In genomic region chr3:129214146-129214665, GRCm38 (mm10) we compare ENCODE assay signal across 8 mouse cellular contexts. TPM values are rescaled to one million over a fixed set of nuclear protein-coding genes. Genes with fewer than 3 reads are reported as not detected.
DNase-seq lines count a peak whose midpoint lies in the region; ATAC-seq lines count a peak whose summit lies in the region.

No protein-coding gene starts in this region.

- no peak overlapping the region for H3K27ac ChIP-seq in forebrain, embryonic 13.5 days
- no peak overlapping the region for H3K27ac ChIP-seq in limb, embryonic 13.5 days

- peak overlapping the region; percentile 89 for H3K4me2 ChIP-seq in forebrain, embryonic 13.5 days
- peak overlapping the region; percentile 92 for H3K4me2 ChIP-seq in limb, embryonic 13.5 days (replicated peaks)

- H3K27me3 ChIP-seq in forebrain, embryonic 13.5 days, result peaks cover 98% of the 10 kb centered on the region
- peaks cover 93% of the 10 kb centered on the region for H3K27me3 ChIP-seq in limb, embryonic 13.5 days

- WGBS in forebrain, embryonic 13.5 days, result 1% methylated on average over 34 of the region's 34 CpGs
- 0% methylated on average over 33 of the region's 34 CpGs for WGBS in limb, embryonic 13.5 days

- no peaks in the 10 kb centered on the region for H3K9me3 ChIP-seq in forebrain, embryonic 13.5 days (replicated peaks)
- no peaks in the 10 kb centered on the region for H3K9me3 ChIP-seq in limb, embryonic 13.5 days

- H3K4me3 ChIP-seq in forebrain, embryonic 13.5 days, result peak overlapping the region; percentile 51
- peak overlapping the region; percentile 56 for H3K4me3 ChIP-seq in limb, embryonic 13.5 days

- peak; percentile 26 for ATAC-seq in CD4-positive, CD25-positive, alpha-beta regulatory T cell, adult 4 months
- peak; percentile 8 for ATAC-seq in forebrain, embryonic 13.5 days
- ATAC-seq in limb, embryonic 13.5 days (ENCODE audit: low FRiP score, low read depth), result no peak
- no peak for ATAC-seq in megakaryocyte-erythroid progenitor cell, adult 5-6 weeks (replicated peaks; ENCODE audit: low FRiP score, low TSS enrichment, poor library complexity, severe bottlenecking)

- H3K4me1 ChIP-seq in forebrain, embryonic 13.5 days, result peaks cover 28% of the 10 kb centered on the region
- H3K4me1 ChIP-seq in limb, embryonic 13.5 days, result peaks cover 34% of the 10 kb centered on the region

- peak overlapping the region; percentile 52 for H3K9ac ChIP-seq in forebrain, embryonic 13.5 days
- peak overlapping the region; percentile 59 for H3K9ac ChIP-seq in limb, embryonic 13.5 days

- DNase-seq in embryo, embryonic 10.5 days (ENCODE audit: low spot score), result peak; percentile 52
- DNase-seq in embryo, embryonic 11 days, result no peak
- DNase-seq in skeletal muscle tissue, adult 2 months (ENCODE audit: low read depth, low spot score), result peak; percentile 60
- DNase-seq in left cerebral cortex, adult 18-20 months (ENCODE audit: low spot score in 2 of 2), result no peak

- no peaks in the 10 kb centered on the region for H3K36me3 ChIP-seq in forebrain, embryonic 13.5 days (ENCODE audit: poor library complexity, severe bottlenecking)
- no peaks in the 10 kb centered on the region for H3K36me3 ChIP-seq in limb, embryonic 13.5 days

RNA-seq across cellular contexts. Expression of gene Pitx2, which starts 14.5 kb away (rescaled TPM):
- under 1 TPM; 0.42 to 0.55 TPM for polyA plus RNA-seq in CD4-positive, CD25-positive, alpha-beta regulatory T cell, adult 4 months (2017; shearing (Covaris generic))
- polyA plus RNA-seq in forebrain, embryonic 13.5 days (2015; fragmentation: Nextera tagmentation; extraction: Ambion mirVana), result 7.2 and 22.8 TPM in 2 replicates
- polyA plus RNA-seq in limb, embryonic 13.5 days (2015; fragmentation: Nextera tagmentation; extraction: Ambion mirVana), result 21.2 and 26.3 TPM in 2 replicates
- total RNA-seq in left cerebral cortex, adult 18-20 months (2021), result not detected
- total RNA-seq in megakaryocyte-erythroid progenitor cell, adult 5-6 weeks (2014; fragmentation: Nextera tagmentation), result not detected in 2 replicates
- not detected in 2 replicates for total RNA-seq in megakaryocyte-erythroid progenitor cell, adult 5-6 weeks (2017)

Comparison
In these comparisons a context has a peak if more than half of its experiments do, and no peak if none do; other contexts are left out.
1. DNase-seq: peak in embryo, embryonic 10.5 days (single experiment) and skeletal muscle tissue, adult 2 months (single experiment); none in embryo, embryonic 11 days (single experiment) and left cerebral cortex, adult 18-20 months (0 of 2).
2. ATAC-seq: peak in CD4-positive, CD25-positive, alpha-beta regulatory T cell, adult 4 months (single experiment) and forebrain, embryonic 13.5 days (single experiment); none in limb, embryonic 13.5 days (single experiment) and megakaryocyte-erythroid progenitor cell, adult 5-6 weeks (single experiment).